Mouse (Mus musculus) lung, postnatal 36 days (tissue): Measurements from ENCODE around the gene Pde4c.
A peak's percentile ranks its signal among the peaks of the same experiment; 100 is the strongest.

ENCODE experiments used
- DNase-seq: peaks from one replicate; pipeline ENCODE4 v3.0.0; 2022; ENCODE audit warnings: mixed read lengths

The Pde4c gene

DNA sequence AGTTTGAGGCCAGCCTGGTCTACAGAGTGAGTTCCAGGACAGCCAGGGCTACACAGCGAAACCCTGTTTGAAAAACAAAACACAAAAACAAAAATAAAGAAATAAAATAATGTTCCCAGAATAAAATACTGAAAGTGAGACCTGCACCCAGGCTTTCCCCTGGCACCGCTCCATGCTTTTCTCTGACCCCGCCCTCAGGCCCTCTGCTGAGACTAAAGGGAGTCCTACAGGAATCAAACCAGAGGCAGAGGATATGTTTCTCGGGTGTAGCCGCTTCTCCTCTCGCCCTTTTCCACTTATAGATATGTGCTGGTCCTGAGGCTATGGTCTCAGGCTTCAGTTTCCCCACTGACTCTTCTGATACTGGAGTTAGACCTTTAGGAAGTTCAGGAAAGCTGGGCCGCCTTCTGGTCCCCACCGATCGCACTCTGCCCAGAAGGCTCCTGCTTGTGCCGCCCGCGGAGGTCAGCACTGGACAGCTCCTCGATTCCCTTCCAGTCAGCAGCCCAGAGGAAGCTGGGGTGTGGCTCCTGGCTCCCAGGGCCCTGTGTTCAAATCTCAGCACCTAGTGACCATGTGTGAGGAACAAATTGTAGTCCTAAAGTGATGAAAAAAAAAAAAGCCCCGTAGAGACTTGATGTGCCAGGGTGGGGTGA, 2.4 kb downstream of the Pde4c start:
- peak; percentile 64 for DNase-seq

DNA sequence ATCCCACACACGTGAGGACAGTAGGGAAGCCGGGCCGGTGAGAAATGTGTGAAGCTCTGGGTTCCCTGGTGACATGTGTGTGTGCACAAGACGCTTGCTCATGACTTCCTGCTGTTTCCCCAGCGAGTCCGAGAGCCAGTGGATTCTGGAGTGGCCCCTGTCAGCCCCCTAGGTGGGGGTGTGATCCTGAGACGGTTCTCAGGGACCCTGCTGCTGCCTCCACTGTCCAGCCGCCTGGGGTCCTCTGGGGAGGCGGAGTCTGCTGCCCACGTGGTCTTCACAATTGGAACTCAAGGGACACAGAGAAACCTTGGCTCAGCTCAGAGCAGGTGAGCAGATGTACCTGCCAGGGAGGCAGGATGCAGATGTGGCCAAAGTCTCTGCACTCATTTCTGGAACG, 3.2 kb downstream of the Pde4c start:
- no peak for DNase-seq

DNA sequence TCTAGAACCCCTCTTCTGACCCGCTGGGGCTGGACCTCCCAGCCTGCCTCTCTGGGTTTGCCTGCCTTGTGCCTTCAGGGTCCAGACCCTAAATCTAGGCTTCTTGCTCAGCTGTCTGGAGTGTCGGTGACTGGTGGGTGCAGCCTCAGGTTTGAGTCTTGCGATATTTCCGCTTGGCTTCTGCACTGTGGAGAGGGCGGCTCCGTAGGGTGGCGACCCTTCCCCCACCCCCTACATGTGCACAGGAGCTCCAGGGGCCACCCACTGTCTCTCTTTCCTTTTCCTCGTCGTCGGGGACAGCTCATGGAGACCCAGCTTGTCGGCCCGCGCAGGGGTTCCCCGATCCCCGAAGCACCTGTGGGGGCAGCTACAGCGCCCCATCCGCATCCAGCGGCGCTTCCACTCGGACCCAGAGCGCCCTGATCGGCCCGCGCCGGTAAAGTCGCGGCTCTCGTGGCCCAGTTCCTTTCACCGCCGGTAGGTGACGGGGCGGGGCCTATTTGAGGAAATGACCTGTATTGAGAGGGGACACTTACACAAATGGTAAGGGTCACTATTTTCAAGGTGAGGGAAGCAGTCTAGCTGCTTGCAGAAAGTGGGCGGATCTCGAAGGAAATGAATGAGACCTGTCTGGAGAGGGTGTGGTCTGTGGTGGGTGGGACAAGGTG, 6.4 kb downstream of the Pde4c start:
- peak; percentile 50 for DNase-seq

DNA sequence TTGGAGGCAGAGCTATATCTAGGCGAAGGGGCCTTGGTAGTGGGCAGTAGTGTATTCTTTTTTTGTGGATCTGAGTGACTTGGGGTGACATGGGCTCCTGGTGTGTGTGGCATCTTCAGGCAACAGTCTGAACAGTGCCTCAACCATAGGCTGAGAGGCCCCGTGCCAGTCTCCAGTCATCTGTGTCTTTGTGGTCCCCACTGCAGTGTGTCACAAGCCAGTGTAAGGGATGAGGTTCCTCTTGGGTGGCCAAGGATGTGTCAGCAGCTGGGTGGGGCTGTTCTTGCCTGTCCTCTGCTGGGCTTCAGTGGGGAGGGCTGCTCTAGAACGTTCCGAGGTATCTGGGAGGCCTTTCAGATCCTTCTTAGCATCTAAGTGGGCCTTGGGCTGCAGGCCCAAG, 7.4 kb downstream of the Pde4c start:
- DNase-seq: peak; percentile 40

DNA sequence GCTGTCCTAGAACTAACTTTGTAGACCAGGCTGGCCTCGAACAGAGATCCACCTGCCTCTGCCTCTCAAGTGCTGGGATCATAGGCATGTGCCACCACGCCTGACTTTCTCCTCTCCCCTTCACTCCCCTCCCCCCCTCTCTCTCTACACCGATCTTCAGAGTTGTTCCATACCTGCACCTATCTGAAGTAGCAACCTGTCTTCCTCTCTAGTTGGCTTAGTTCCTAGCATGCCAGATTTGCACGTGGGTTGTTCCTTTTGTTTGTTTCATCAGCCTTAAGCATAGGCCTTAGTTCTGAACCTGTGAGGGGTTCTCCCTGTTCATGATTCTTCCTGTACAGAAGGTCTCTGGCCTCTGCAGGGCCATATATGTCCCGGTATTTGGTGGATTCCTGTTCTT, 14.2 kb downstream of the Pde4c start:
- DNase-seq: no peak

DNA sequence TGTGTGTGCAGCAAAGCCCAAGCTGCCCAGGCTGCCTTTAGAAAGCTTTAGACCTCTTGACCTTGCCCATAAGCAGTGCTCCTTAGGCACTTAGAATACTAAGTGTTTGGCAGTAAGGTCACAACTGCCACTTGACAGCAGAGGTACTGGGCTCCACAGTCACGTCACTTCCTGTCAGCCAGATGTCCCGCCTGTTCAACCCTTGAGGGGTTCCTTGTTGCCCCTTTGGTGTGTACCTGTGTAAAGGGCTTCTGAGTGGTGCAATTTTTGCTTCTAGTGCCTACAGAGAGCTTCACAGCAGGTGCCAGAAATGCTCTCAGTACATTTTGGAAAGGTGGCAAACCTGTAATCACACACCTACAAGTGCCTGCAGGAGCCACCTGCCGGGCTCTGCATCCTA, 14.7 kb downstream of the Pde4c start:
- peak; percentile 88 for DNase-seq

DNA sequence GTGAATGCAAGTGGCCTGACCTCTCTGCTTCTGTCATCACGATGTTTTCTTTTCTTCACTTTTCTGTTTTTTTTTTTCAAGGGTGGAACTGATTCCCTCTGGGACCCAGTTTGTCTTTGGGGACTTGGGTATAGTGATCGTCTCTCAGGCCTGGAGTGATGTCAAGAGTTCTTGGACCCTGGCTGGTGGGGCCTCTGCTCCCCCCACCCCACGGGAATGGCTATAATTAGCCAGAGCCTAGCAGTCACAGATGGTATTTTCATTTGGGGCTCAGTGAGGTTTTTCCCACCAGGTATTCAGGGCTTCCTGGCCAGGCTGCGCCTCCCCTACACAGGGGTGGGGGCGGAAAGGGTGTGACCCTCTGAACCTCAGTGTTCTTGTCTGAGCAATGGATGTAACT, 18.1 kb downstream of the Pde4c start:
- DNase-seq: no peak

DNA sequence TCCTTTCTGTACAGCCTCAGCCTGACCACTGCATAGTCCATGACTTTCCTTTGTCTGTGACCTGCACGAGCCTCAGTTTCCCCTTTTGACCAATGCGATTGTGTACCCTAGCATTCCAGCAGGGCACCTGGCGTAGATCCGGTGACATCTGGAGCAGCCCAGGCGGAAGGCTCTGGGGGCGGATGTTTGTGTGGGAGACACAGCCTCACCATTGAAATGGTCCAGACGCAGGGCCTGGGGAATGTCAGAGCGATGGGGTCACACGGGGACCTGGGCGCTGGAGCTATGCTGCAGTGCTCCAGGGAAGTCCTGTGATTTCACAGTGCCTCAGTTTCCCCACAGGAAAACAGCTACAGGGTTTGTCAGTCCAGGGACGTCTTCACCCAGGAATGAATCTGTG, 18.7 kb downstream of the Pde4c start:
- no peak for DNase-seq

DNA sequence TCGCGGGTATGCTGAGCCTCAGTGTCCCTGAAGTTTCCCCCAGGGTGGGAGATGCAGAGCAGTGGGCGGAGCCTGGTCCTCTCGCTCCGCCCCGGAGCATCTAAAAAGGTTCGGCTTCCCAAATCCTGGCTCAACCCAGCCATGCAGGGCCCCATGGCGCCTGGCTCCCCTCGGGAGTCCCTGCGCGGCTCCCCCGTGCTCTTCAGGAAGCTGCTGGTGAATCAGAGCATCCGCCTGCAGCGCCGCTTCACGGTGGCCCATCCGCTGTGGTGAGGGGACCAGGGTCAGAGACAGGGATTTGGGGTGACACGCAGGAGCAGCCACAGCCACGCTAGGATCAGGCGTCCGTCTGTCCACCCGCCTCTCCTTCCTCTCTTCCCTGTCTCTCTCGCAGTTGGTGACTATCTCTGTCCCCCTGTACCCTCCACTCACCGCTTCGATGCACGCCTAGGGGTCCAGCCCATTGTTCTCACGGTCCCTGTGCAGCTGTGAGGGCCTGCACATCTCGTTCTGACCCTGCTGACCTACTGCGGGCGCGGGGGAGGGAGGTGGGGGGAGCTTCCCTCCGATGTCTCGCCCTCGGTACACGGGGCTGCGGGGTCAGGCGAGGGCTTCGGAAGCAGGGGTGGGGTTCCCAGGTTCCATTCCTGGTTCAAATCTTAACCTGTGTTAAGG, 19.6 kb downstream of the Pde4c start:
- DNase-seq: no peak

- peak; percentile 82 for DNase-seq
Measured at GRCm38 (mm10) chr8:70743656-70744590, 20.4 kb downstream of the Pde4c start.

DNA sequence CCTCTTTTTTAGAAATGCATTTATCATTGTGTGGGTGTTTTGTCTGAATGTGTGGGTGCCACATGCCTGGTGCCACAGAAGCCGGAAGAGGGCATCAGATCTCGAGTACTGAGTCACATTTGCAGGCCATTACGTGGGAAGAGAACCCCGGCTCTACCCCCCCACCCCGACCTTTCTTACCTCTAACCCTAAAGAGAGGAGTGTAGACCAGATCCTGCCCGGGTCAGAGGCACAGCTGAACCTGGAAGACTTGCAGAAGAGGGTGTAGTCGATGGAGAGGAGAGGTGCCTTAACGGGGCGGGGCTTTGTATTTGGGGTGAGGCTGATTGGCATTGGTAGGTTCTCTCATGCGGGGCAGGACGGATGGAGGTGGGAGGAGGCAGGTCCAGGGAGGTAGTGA, 21.3 kb downstream of the Pde4c start:
- DNase-seq: no peak

- no peak for DNase-seq
Measured at GRCm38 (mm10) chr8:70745691-70746220, 22.2 kb downstream of the Pde4c start.

GRCm38 (mm10) chr8:70746676-70747075, 23.2 kb downstream of the Pde4c start:
- DNase-seq: no peak

DNA sequence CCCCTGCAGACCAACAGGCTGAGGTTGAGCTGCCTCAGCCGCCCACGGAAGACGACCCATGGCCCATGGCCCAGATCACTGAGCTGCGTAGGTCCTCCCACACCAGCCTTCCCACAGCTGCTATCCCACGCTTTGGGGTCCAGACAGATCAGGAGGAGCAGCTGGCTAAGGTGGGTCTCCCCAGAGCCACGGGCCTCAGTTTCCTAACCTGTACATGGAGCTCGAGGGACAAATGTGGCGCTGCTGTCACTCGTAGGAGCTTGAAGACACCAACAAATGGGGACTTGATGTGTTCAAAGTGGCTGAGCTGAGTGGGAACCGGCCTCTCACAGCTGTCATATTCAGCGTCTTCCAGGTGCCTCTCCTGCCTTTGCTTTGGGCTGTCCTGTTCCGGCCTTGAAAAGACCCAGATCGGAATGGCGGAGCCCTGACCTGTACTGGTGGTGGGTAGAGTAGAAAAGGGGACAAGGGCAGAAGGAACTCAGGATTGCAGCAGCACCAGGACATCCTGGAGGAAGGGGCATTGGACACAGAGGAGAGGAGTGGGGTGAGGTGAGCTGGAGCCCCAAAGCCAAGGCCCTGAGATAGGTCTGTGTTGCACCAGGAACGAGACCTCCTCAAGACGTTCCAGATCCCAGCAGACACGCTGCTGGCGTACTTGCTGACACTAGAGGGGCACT, 23.8 kb downstream of the Pde4c start:
- DNase-seq: no peak

- no peak for DNase-seq
Measured at GRCm38 (mm10) chr8:70748246-70749096, 25.0 kb downstream of the Pde4c start.

DNA sequence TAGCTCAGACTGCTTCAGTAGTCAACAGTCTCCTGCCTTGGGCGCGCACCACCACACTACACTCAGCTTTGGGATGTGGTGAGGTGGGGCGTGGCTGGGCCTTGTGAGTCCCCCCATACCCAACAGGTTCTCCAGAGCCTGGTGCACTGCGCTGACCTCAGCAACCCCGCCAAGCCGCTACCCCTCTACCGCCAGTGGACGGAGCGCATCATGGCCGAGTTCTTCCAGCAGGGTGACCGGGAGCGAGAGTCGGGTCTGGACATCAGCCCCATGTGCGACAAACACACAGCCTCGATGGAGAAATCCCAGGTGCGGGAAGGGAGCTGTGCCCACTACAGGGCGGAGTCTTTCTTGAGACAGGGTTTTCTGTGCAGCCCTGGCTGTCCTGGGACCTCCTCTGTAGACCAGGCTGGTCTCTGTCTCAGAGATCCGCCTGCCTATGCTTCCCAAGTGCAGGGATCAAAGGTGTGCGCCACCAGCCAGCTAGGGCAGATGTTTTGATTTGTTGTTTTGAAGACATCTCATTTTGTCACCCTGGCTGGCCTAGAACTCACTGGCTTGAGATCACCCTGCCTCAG, 25.7 kb downstream of the Pde4c start:
- DNase-seq: no peak

DNA sequence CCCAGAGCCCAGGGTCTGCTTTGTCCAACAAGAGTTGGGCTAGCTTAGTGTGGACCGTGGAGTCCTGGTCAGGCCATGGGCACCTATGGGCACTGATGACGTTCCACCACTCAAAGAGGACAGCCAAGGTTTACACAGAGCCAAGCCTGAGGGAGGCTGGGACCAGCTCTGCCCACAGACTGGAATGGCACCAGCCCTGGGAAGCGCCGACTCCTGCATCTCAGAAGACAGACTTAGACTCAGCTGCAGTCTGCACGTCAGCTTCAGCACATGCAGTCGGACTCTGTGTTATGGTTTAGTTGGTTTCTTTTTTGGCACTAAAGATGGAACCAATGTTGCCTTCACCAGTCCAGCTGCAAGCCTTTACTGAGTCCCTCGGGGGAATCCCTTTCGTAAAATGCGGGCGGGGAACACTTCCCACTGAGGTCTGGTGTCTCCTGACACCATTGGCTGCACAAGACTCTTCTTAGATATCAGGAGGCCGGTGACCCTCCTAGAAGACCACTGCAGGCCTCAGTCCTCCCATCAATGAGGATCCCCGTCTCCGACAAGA, 26.7 kb downstream of the Pde4c start:
- no peak for DNase-seq

GRCm38 (mm10) chr8:70752000-70752764, 28.7 kb downstream of the Pde4c start:
- peak; percentile 95 for DNase-seq

GRCm38 (mm10) chr8:70753151-70753550, 29.6 kb downstream of the Pde4c start:
- DNase-seq: peak; percentile 94
